Mouse (Mus musculus) CH12.LX (cell line): ENCODE measurements around the gene Atxn2l.

Experiments used
- POLR2A ChIP-seq: IDR thresholded peaks from 2 replicates; pipeline ENCODE4 v1.6.1; 2011; ENCODE audit warnings: low read depth, mild to moderate bottlenecking, improper control_type of control experiment, low read length
- RCOR1 ChIP-seq: conservative IDR thresholded peaks from 2 replicates; pipeline ENCODE4 v1.6.1; 2012; ENCODE audit warnings: low read depth, mild to moderate bottlenecking, inconsistent platforms, low read length, improper control_type of control experiment

DNA sequence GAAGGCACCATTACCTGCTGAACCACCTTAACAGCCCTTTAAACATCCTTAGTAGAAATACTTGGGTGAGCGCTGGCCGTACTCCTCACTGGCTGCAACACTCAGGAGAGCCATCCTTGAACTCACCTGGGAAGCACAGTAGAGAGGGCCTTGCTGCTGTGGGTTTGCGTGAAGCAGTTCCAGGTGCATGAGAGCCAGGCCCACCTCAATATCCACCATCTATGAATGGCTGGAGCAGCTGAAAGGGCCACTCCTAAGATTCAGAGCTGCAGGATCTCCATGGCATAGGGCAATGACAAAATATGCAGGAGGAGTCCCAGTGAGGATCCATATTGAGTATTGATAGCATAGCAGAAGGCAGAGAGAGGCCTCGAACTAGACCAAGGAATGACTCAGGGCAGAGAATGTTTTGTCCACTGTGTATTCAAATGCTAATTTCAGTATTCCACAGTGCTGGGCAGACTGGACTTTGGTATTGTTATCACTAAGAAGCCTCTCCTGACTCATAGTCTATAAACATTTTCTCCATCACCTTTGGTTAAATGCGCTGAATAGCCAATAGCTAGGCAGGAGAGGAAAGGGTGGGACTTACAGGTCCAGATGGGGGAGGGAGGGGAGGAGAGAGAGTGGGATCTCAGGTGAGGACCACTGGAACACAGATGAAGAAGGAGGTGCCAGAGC is 15.2 kb upstream of the Atxn2l start:
- TF ChIP-seq POLR2A (no peak), RCOR1 (no peak)
